Mouse (Mus musculus) forebrain, embryonic 10.5 days (tissue): ENCODE results near the gene Tmem108. TPM values are rescaled to one million over a fixed set of nuclear protein-coding genes. Genes with fewer than 3 reads are reported as not detected.

Experiments used
- DNase-seq: peaks from one replicate; pipeline ENCODE4 v3.0.0-alpha.2; 2017; ENCODE audit warnings: low spot score; ENCODE audit errors: extremely low spot score
- H3K27ac ChIP-seq: fragments of 300-500 bp; sonication (generic); 2 replicates; pipeline ENCODE4 v1.5.1; 2016; ENCODE audit warnings: mild to moderate bottlenecking
- H3K27me3 ChIP-seq: fragments of 300-500 bp; sonication (generic); 2 replicates; pipeline ENCODE4 v1.6.1; 2016; ENCODE audit warnings: mild to moderate bottlenecking; ENCODE audit not compliant: poor library complexity, severe bottlenecking
- H3K36me3 ChIP-seq: fragments of 300-500 bp; sonication (generic); replicated peaks from 2 replicates; pipeline ENCODE4 v1.6.1; 2016; ENCODE audit warnings: mild to moderate bottlenecking, moderate library complexity
- H3K4me1 ChIP-seq: fragments of 300-500 bp; sonication (generic); 2 replicates; pipeline ENCODE4 v1.6.1; 2016
- H3K4me3 ChIP-seq: fragments of 300-500 bp; sonication (generic); 2 replicates; pipeline ENCODE4 v1.5.1; 2016; ENCODE audit warnings: mild to moderate bottlenecking, moderate library complexity
- H3K9me3 ChIP-seq: fragments of 300-500 bp; sonication (generic); 2 replicates; pipeline ENCODE4 v1.6.1; 2016; ENCODE audit warnings: mild to moderate bottlenecking, moderate library complexity
- WGBS: fragments of 180-500 bp; shearing (Covaris S2); methylation state at CpG from one replicate; pipeline ENCODE4 v1.1.7; 2016; 5-methylcytosine and 5-hydroxymethylcytosine counted together
- polyA plus RNA-seq: library from polyadenylated mRNA; unstranded; fragments of >200 nt; fragmentation: Nextera tagmentation; extraction: Ambion mirVana; gene quantifications from 2 replicates; pipeline ENCODE4 v1.2.1, GENCODE M21; 2016

Tmem108 gene
- polyA plus RNA-seq, 1 experiment from 2014 or later = 16.7 TPM

- Histone ChIP-seq H3K27ac (no peak overlapping the region), H3K27me3 (peaks cover 4% of the 10 kb centered on the region; the same call in 1 of the 2 replicates), H3K9me3 (peaks cover 8% of the 10 kb centered on the region), H3K4me1 (peaks cover 19% of the 10 kb centered on the region), H3K36me3 (no peaks in the 10 kb centered on the region), H3K4me3 (no peak overlapping the region)
- DNase-seq = no peak
Observed at GRCm38 (mm10) chr9:103693826-103694225, 67.8 kb downstream of the Tmem108 start.

- Histone ChIP-seq H3K36me3 (no peaks in the 10 kb centered on the region), H3K4me3 (no peak overlapping the region), H3K27me3 (peaks cover 5% of the 10 kb centered on the region; the same call in 1 of the 2 replicates), H3K9me3 (peaks cover 8% of the 10 kb centered on the region), H3K4me1 (peaks cover 20% of the 10 kb centered on the region), H3K27ac (no peak overlapping the region)
- DNase-seq = no peak
- 73% methylated on average over 4 of the region's 4 CpGs for WGBS
Observed at GRCm38 (mm10) chr9:103692699-103693098, 68.9 kb downstream of the Tmem108 start.

GRCm38 (mm10) chr9:103691847-103692246 is 69.8 kb downstream of the Tmem108 start:
- H3K36me3 ChIP-seq = no peaks in the 10 kb centered on the region
- peaks cover 29% of the 10 kb centered on the region for H3K4me1 ChIP-seq
- H3K27ac ChIP-seq = no peak overlapping the region
- no peak for DNase-seq
- H3K9me3 ChIP-seq = peaks cover 8% of the 10 kb centered on the region
- 93% methylated on average over 9 of the region's 9 CpGs for WGBS
- no peak overlapping the region for H3K4me3 ChIP-seq
- H3K27me3 ChIP-seq = peaks cover 5% of the 10 kb centered on the region; the same call in 1 of the 2 replicates

GRCm38 (mm10) chr9:103690446-103690845 is 71.2 kb downstream of the Tmem108 start:
- 70% methylated on average over 3 of the region's 3 CpGs for WGBS

GRCm38 (mm10) chr9:103689697-103690096 is 71.9 kb downstream of the Tmem108 start:
- Histone ChIP-seq H3K4me3 (no peak overlapping the region), H3K9me3 (no peaks in the 10 kb centered on the region), H3K4me1 (peaks cover 32% of the 10 kb centered on the region), H3K36me3 (no peaks in the 10 kb centered on the region), H3K27ac (no peak overlapping the region), H3K27me3 (peaks cover 5% of the 10 kb centered on the region; the same call in 1 of the 2 replicates)
- 85% methylated on average over 7 of the region's 7 CpGs for WGBS
- no peak for DNase-seq

More at GRCm38 (mm10) chr9:103690446-103690845, 71.2 kb downstream of the Tmem108 start:
- Histone ChIP-seq H3K4me1 (peaks cover 32% of the 10 kb centered on the region), H3K27me3 (peaks cover 5% of the 10 kb centered on the region; the same call in 1 of the 2 replicates), H3K27ac (no peak overlapping the region), H3K36me3 (no peaks in the 10 kb centered on the region), H3K4me3 (no peak overlapping the region), H3K9me3 (peaks cover under 1% of the 10 kb centered on the region; the same call in 1 of the 2 replicates)
- no peak for DNase-seq

- DNase-seq = no peak
- Histone ChIP-seq H3K4me3 (no peak overlapping the region), H3K4me1 (peaks cover 32% of the 10 kb centered on the region), H3K27me3 (peaks cover 5% of the 10 kb centered on the region; the same call in 1 of the 2 replicates), H3K9me3 (no peaks in the 10 kb centered on the region), H3K36me3 (no peaks in the 10 kb centered on the region), H3K27ac (no peak overlapping the region)
- 91% methylated on average over 10 of the region's 10 CpGs for WGBS
Observed at GRCm38 (mm10) chr9:103689006-103689405, 72.6 kb downstream of the Tmem108 start.

- Histone ChIP-seq H3K36me3 (no peaks in the 10 kb centered on the region), H3K27me3 (peaks cover 5% of the 10 kb centered on the region; the same call in 1 of the 2 replicates), H3K27ac (no peak overlapping the region), H3K4me1 (peaks cover 25% of the 10 kb centered on the region), H3K9me3 (no peaks in the 10 kb centered on the region), H3K4me3 (no peak overlapping the region)
- no peak for DNase-seq
- WGBS = 39% methylated on average over 6 of the region's 6 CpGs
Observed at GRCm38 (mm10) chr9:103687130-103687529, 74.5 kb downstream of the Tmem108 start.

GRCm38 (mm10) chr9:103681741-103682330 is 79.8 kb downstream of the Tmem108 start:
- Histone ChIP-seq H3K4me3 (no peak overlapping the region), H3K27ac (no peak overlapping the region), H3K4me1 (peaks cover 24% of the 10 kb centered on the region), H3K27me3 (no peaks in the 10 kb centered on the region), H3K36me3 (no peaks in the 10 kb centered on the region), H3K9me3 (no peaks in the 10 kb centered on the region)
- 78% methylated on average over 4 of the region's 4 CpGs for WGBS
- DNase-seq = no peak

GRCm38 (mm10) chr9:103679234-103679633 is 82.4 kb downstream of the Tmem108 start:
- H3K4me3 ChIP-seq = no peak overlapping the region
- WGBS = 30% methylated on average over 2 of the region's 2 CpGs
- H3K4me1 ChIP-seq = peaks cover 20% of the 10 kb centered on the region
- H3K36me3 ChIP-seq = no peaks in the 10 kb centered on the region
- H3K27ac ChIP-seq = no peak overlapping the region
- H3K9me3 ChIP-seq = no peaks in the 10 kb centered on the region
- no peak for DNase-seq
- H3K27me3 ChIP-seq = no peaks in the 10 kb centered on the region

GRCm38 (mm10) chr9:103678531-103679060 is 83.0 kb downstream of the Tmem108 start:
- Histone ChIP-seq H3K36me3 (no peaks in the 10 kb centered on the region), H3K4me1 (peaks cover 20% of the 10 kb centered on the region), H3K9me3 (no peaks in the 10 kb centered on the region), H3K4me3 (no peak overlapping the region), H3K27ac (no peak overlapping the region), H3K27me3 (no peaks in the 10 kb centered on the region)
- WGBS = 51% methylated on average over 7 of the region's 7 CpGs
- DNase-seq = no peak

- Histone ChIP-seq H3K27me3 (no peaks in the 10 kb centered on the region), H3K4me1 (peaks cover 20% of the 10 kb centered on the region), H3K4me3 (no peak overlapping the region), H3K9me3 (no peaks in the 10 kb centered on the region), H3K27ac (no peak overlapping the region), H3K36me3 (no peaks in the 10 kb centered on the region)
- no peak for DNase-seq
- 82% methylated on average over 5 of the region's 5 CpGs for WGBS
Observed at GRCm38 (mm10) chr9:103677811-103678210, 83.8 kb downstream of the Tmem108 start.

- Histone ChIP-seq H3K4me3 (no peak overlapping the region), H3K36me3 (no peaks in the 10 kb centered on the region), H3K27ac (no peak overlapping the region), H3K9me3 (no peaks in the 10 kb centered on the region), H3K4me1 (peaks cover 20% of the 10 kb centered on the region), H3K27me3 (no peaks in the 10 kb centered on the region)
- 89% methylated on average over 13 of the region's 13 CpGs for WGBS
- DNase-seq = no peak
Observed at GRCm38 (mm10) chr9:103675721-103676480, 85.7 kb downstream of the Tmem108 start.

- 94% methylated on average over 4 of the region's 4 CpGs for WGBS
- Histone ChIP-seq H3K27me3 (no peaks in the 10 kb centered on the region), H3K4me3 (no peak overlapping the region), H3K4me1 (peaks cover 2% of the 10 kb centered on the region; the same call in 1 of the 2 replicates), H3K9me3 (no peaks in the 10 kb centered on the region), H3K36me3 (no peaks in the 10 kb centered on the region), H3K27ac (no peak overlapping the region)
- DNase-seq = no peak
Observed at GRCm38 (mm10) chr9:103672881-103673280, 88.8 kb downstream of the Tmem108 start.
